Mouse (Mus musculus): ENCODE results near the gene Aff1.

Aff1 gene

GRCm38 (mm10) chr5:103691624-103692530 lies at the start of gene Aff1:
Aff1 (plus strand) TSS chr5:103692374.
- peak; percentile 14 to 39 for DNase-seq (ENCODE audit: low spot score in 2 of 2)

GRCm38 (mm10) chr5:103644167-103644566 lies 48.0 kb upstream of the Aff1 start:
- DNase-seq (ENCODE audit: low spot score in 2 of 2): no peak

GRCm38 (mm10) chr5:103647320-103647719 lies 44.9 kb upstream of the Aff1 start:
- DNase-seq (ENCODE audit: low spot score in 2 of 2): no peak

- peak; percentile 12 to 19 for DNase-seq (ENCODE audit: low spot score in 2 of 2)
These were observed 37.9 kb upstream of the Aff1 start for GRCm38 (mm10) chr5:103654225-103654624.

- DNase-seq (ENCODE audit: low spot score in 2 of 2): no peak
These were observed 37.4 kb upstream of the Aff1 start for GRCm38 (mm10) chr5:103654780-103655179.

- peak; percentile 14 to 22 for DNase-seq (ENCODE audit: low spot score in 2 of 2)
These were observed 36.6 kb upstream of the Aff1 start, which contains the start of gene 1700016H13Rik for GRCm38 (mm10) chr5:103655346-103656118. 1700016H13Rik (minus strand) TSS chr5:103656010.

- DNase-seq (ENCODE audit: low spot score in 2 of 2): no peak
These were observed 33.3 kb upstream of the Aff1 start for GRCm38 (mm10) chr5:103658921-103659320.

GRCm38 (mm10) chr5:103659571-103659970 lies 32.6 kb upstream of the Aff1 start:
- no peak for DNase-seq (ENCODE audit: low spot score in 2 of 2)

- DNase-seq (ENCODE audit: low spot score in 2 of 2): no peak
These were observed 27.2 kb upstream of the Aff1 start for GRCm38 (mm10) chr5:103664932-103665331.

- no peak for DNase-seq (ENCODE audit: low spot score in 2 of 2)
These were observed 26.3 kb upstream of the Aff1 start for GRCm38 (mm10) chr5:103665876-103666275.

GRCm38 (mm10) chr5:103671858-103672257 lies 20.3 kb upstream of the Aff1 start:
- no peak for DNase-seq (ENCODE audit: low spot score in 2 of 2)

- DNase-seq (ENCODE audit: low spot score in 2 of 2): no peak
These were observed 18.6 kb upstream of the Aff1 start for GRCm38 (mm10) chr5:103673611-103674010.

- DNase-seq (ENCODE audit: low spot score in 2 of 2): no peak
These were observed 17.7 kb upstream of the Aff1 start for GRCm38 (mm10) chr5:103674482-103674881.

- DNase-seq (ENCODE audit: low spot score in 2 of 2): no peak
These were observed 15.8 kb upstream of the Aff1 start for GRCm38 (mm10) chr5:103676289-103676881.

GRCm38 (mm10) chr5:103677894-103678293 lies 14.3 kb upstream of the Aff1 start:
- DNase-seq (ENCODE audit: low spot score in 2 of 2): no peak

GRCm38 (mm10) chr5:103678974-103679373 lies 13.2 kb upstream of the Aff1 start:
- no peak for DNase-seq (ENCODE audit: low spot score in 2 of 2)

- peak in 1 of 2 experiments; percentile 43 for DNase-seq (ENCODE audit: low spot score in 2 of 2)
These were observed 11.8 kb upstream of the Aff1 start for GRCm38 (mm10) chr5:103680381-103680780.

GRCm38 (mm10) chr5:103681824-103682223 lies 10.3 kb upstream of the Aff1 start:
- no peak for DNase-seq (ENCODE audit: low spot score in 2 of 2)

GRCm38 (mm10) chr5:103689645-103690044 lies 2.5 kb upstream of the Aff1 start:
- DNase-seq (ENCODE audit: low spot score in 2 of 2): no peak

- DNase-seq (ENCODE audit: low spot score in 2 of 2): no peak
These were observed 2.0 kb upstream of the Aff1 start for GRCm38 (mm10) chr5:103690190-103690589.

- no peak for DNase-seq (ENCODE audit: low spot score in 2 of 2)
These were observed 1.0 kb upstream of the Aff1 start for GRCm38 (mm10) chr5:103691171-103691570.

GRCm38 (mm10) chr5:103692531-103693040 lies 412 bp downstream of the Aff1 start:
- DNase-seq (ENCODE audit: low spot score in 2 of 2): no peak
